Mouse (Mus musculus): ENCODE results near the gene Hap1. TPM values are rescaled to one million over a fixed set of nuclear protein-coding genes. Genes with fewer than 3 reads are reported as not detected.

Hap1 gene
- total and polyA plus RNA-seq, 3 experiments, result 6.6 to 34.8 TPM; not detected in 1

GRCm38 (mm10) chr11:100386586-100386985 is 30.7 kb upstream of the Hap1 start:
- no peaks in the 10 kb centered on the region for H3K36me3 ChIP-seq (ENCODE audit: control insufficient read depth in 1 of 2, insufficient read depth in 2 of 2, low read length in 2 of 2)
- H3K9ac ChIP-seq (ENCODE audit: control insufficient read depth, low read depth, low read length, poor library complexity, severe bottlenecking), result no peak overlapping the region
- H3K27me3 ChIP-seq (ENCODE audit: control insufficient read depth in 1 of 2, insufficient read depth in 2 of 2, low read length in 2 of 2), result no peaks in the 10 kb centered on the region; a peak in 1 of 4 replicates
- no peak for DNase-seq (ENCODE audit: low read depth, low spot score)
- H3K9me3 ChIP-seq (replicated peaks; ENCODE audit: insufficient read depth, low read length), result no peaks in the 10 kb centered on the region
- H3K4me1 ChIP-seq (ENCODE audit: control insufficient read depth in 1 of 2, insufficient read depth in 2 of 2, low read length in 2 of 2), result no peaks in the 10 kb centered on the region
- H3K79me2 ChIP-seq (ENCODE audit: control insufficient read depth, insufficient read depth, low read length, poor library complexity), result no peaks in the 10 kb centered on the region
- H3K27ac ChIP-seq (ENCODE audit: control insufficient read depth, low read depth, low read length), result no peak overlapping the region
- TF ChIP-seq ETS1 (IDR thresholded peaks at IDR 0.05; ENCODE audit: low read depth, low read length) (no peak), MYB (IDR thresholded peaks at IDR 0.05; ENCODE audit: low read depth, low read length) (no peak), ZNF384 (IDR thresholded peaks at IDR 0.05; ENCODE audit: low read depth, low read length) (no peak), POLR2AphosphoS5 (IDR thresholded peaks at IDR 0.05; ENCODE audit: borderline replicate concordance, low read depth, low read length) (no peak), BHLHE40 (IDR thresholded peaks at IDR 0.05; ENCODE audit: borderline replicate concordance, low read depth, low read length) (no peak), MAX (IDR thresholded peaks at IDR 0.05; ENCODE audit: low read length) (no peak), POLR2A (IDR thresholded peaks at IDR 0.05; ENCODE audit: control insufficient read depth in 1 of 2, insufficient read depth in 1 of 2, low read depth in 1 of 2, low read length in 2 of 2, poor library complexity in 1 of 2) (no peak), ZKSCAN1 (IDR thresholded peaks at IDR 0.05; ENCODE audit: low read depth, low read length) (no peak)
- no peak overlapping the region for H3K4me3 ChIP-seq (ENCODE audit: control insufficient read depth in 1 of 2, insufficient read depth in 1 of 2, low read depth in 2 of 2, low read length in 2 of 2)

GRCm38 (mm10) chr11:100385016-100385415 is 29.1 kb upstream of the Hap1 start:
- no peak overlapping the region for H3K9ac ChIP-seq (ENCODE audit: control insufficient read depth, low read depth, low read length, poor library complexity, severe bottlenecking)
- no peaks in the 10 kb centered on the region; a peak in 1 of 4 replicates for H3K27me3 ChIP-seq (ENCODE audit: control insufficient read depth in 1 of 2, insufficient read depth in 2 of 2, low read length in 2 of 2)
- H3K79me2 ChIP-seq (ENCODE audit: control insufficient read depth, insufficient read depth, low read length, poor library complexity), result no peaks in the 10 kb centered on the region
- no peak overlapping the region for H3K4me3 ChIP-seq (ENCODE audit: control insufficient read depth in 1 of 2, insufficient read depth in 1 of 2, low read depth in 2 of 2, low read length in 2 of 2)
- H3K36me3 ChIP-seq (ENCODE audit: control insufficient read depth in 1 of 2, insufficient read depth in 2 of 2, low read length in 2 of 2), result no peaks in the 10 kb centered on the region
- TF ChIP-seq NRF1 (IDR thresholded peaks at IDR 0.05; ENCODE audit: insufficient read depth, low read depth, low read length, poor library complexity, severe bottlenecking) (no peak), MXI1 (IDR thresholded peaks at IDR 0.05; ENCODE audit: low read depth, low read length) (no peak), GABPA (IDR thresholded peaks at IDR 0.05; ENCODE audit: low read depth, low read length) (no peak), KAT2A (conservative IDR thresholded peaks at IDR 0.05; ENCODE audit: low read depth, low read length) (no peak), ELF1 (IDR thresholded peaks at IDR 0.05; ENCODE audit: low read depth, low read length) (no peak), MAFK (IDR thresholded peaks at IDR 0.05; ENCODE audit: borderline replicate concordance, low read depth, low read length) (no peak), CHD1 (IDR thresholded peaks at IDR 0.05; ENCODE audit: low read depth, low read length) (no peak), RCOR1 (IDR thresholded peaks at IDR 0.05; ENCODE audit: low read depth, low read length) (no peak), MYC (IDR thresholded peaks at IDR 0.05; ENCODE audit: low read depth, low read length) (no peak), ZMIZ1 (IDR thresholded peaks at IDR 0.05; ENCODE audit: low read depth, low read length) (no peak)
- DNase-seq (ENCODE audit: low read depth, low spot score), result no peak
- H3K9me3 ChIP-seq (replicated peaks; ENCODE audit: insufficient read depth, low read length), result no peaks in the 10 kb centered on the region
- no peaks in the 10 kb centered on the region for H3K4me1 ChIP-seq (ENCODE audit: control insufficient read depth in 1 of 2, insufficient read depth in 2 of 2, low read length in 2 of 2)
- no peak overlapping the region for H3K27ac ChIP-seq (ENCODE audit: control insufficient read depth, low read depth, low read length)
